ENCODE assay signal across 17 mouse cellular contexts in genomic region chr5:135208197-135208596, GRCm38 (mm10). TPM values are rescaled to one million over a fixed set of nuclear protein-coding genes. Genes with fewer than 3 reads are reported as not detected.
DNase-seq lines count a peak whose midpoint lies in the region; ATAC-seq and TF ChIP-seq lines count a peak whose summit lies in the region.
"Had no signal": no experiment of that assay in that cellular context is flagged by ENCODE, and none has a peak within 500 bp of the region (broad histone marks: within the 10 kb centered on the region; RNA-seq: fewer than 3 reads in every experiment).

No protein-coding gene starts in this region.

- TF ChIP-seq RAD21 in MEL (IDR thresholded peaks at IDR 0.05; ENCODE audit: low read depth, low read length), result peak; percentile 1; the same call in 1 of the 2 replicates

- peaks cover 15% of the 10 kb centered on the region for H3K36me3 ChIP-seq in heart, adult 2 months (ENCODE audit: control insufficient read depth, insufficient read depth, low read length)
- H3K36me3 ChIP-seq in heart, embryonic 11.5 days (ENCODE audit: control insufficient read depth, insufficient read depth, low read length), result peaks cover 40% of the 10 kb centered on the region
- H3K36me3 ChIP-seq in midbrain, embryonic 14.5 days (ENCODE audit: control insufficient read depth, insufficient read depth, low read length), result peaks cover 92% of the 10 kb centered on the region
- H3K36me3 ChIP-seq in midbrain, embryonic 16.5 days (ENCODE audit: control insufficient read depth, insufficient read depth, low read length), result peaks cover 33% of the 10 kb centered on the region
- peaks cover 2 to 71% of the 10 kb centered on the region in 2 experiments; a peak in 3 of 4 replicates for H3K36me3 ChIP-seq in MEL (ENCODE audit: control insufficient read depth in 1 of 2, insufficient read depth in 2 of 2, low read length in 2 of 2)

- no peak for ATAC-seq in heart, embryonic 11.5 days (replicated peaks; ENCODE audit: insufficient number of reproducible peaks, low FRiP score, low TSS enrichment)
- no peak for ATAC-seq in midbrain, embryonic 14.5 days (ENCODE audit: low FRiP score, low TSS enrichment)
- no peak for ATAC-seq in midbrain, embryonic 16.5 days

- DNase-seq in heart, adult 2 months, result no peak
- peak; percentile 17 for DNase-seq in midbrain, embryonic 14.5 days
- DNase-seq in MEL (ENCODE audit: low read depth, low spot score), result peak; percentile 68
- peak; percentile 17 for DNase-seq in retina, postnatal 1 day
- no peak for DNase-seq in gastrocnemius, postnatal 25 days
- DNase-seq in adrenal gland, postnatal 10 days, result no peak
- DNase-seq: adrenal gland, postnatal 25 days; cerebellum, adult 11-12 months; gastrocnemius, postnatal 14 days; kidney, adult 11 months; layer of hippocampus, postnatal 36 days; right cerebral cortex, adult 18-20 months had no signal

- H3K4me1 ChIP-seq in heart, adult 2 months (ENCODE audit: control insufficient read depth, insufficient read depth, low read length), result no peaks in the 10 kb centered on the region
- no peaks in the 10 kb centered on the region for H3K4me1 ChIP-seq in heart, embryonic 11.5 days (ENCODE audit: control insufficient read depth, insufficient read depth, low read length)
- no peaks in the 10 kb centered on the region for H3K4me1 ChIP-seq in midbrain, embryonic 14.5 days (ENCODE audit: control insufficient read depth, insufficient read depth, low read length)
- no peaks in the 10 kb centered on the region for H3K4me1 ChIP-seq in midbrain, embryonic 16.5 days (ENCODE audit: control insufficient read depth, insufficient read depth, low read length)
- H3K4me1 ChIP-seq in MEL (ENCODE audit: control insufficient read depth in 1 of 2, insufficient read depth in 2 of 2, low read length in 2 of 2), result no peaks in the 10 kb centered on the region
- H3K4me1 ChIP-seq: limb, embryonic 15.5 days; neural tube, embryonic 12.5 days had no signal

- no peaks in the 10 kb centered on the region for H3K79me2 ChIP-seq in heart, adult 2 months (replicated peaks; ENCODE audit: control insufficient read depth, insufficient read depth, low read length)
- 0 out of 2 replicates have a peak, but pooled peaks cover 3% of the 10 kb centered on the region for H3K79me2 ChIP-seq in MEL (ENCODE audit: control insufficient read depth, insufficient read depth, low read length, poor library complexity)

- no peaks in the 10 kb centered on the region for H3K9me3 ChIP-seq in heart, embryonic 11.5 days (replicated peaks; ENCODE audit: control insufficient read depth, low read length)
- H3K9me3 ChIP-seq in midbrain, embryonic 14.5 days (ENCODE audit: control insufficient read depth, low read length), result no peaks in the 10 kb centered on the region
- no peaks in the 10 kb centered on the region for H3K9me3 ChIP-seq in midbrain, embryonic 16.5 days (replicated peaks; ENCODE audit: control insufficient read depth, low read length, poor library complexity, severe bottlenecking)
- H3K9me3 ChIP-seq in MEL (replicated peaks; ENCODE audit: insufficient read depth, low read length), result no peaks in the 10 kb centered on the region
- H3K9me3 ChIP-seq: limb, embryonic 15.5 days; neural tube, embryonic 12.5 days had no signal

- no peak overlapping the region for H3K27ac ChIP-seq in heart, adult 2 months
- no peak overlapping the region for H3K27ac ChIP-seq in heart, embryonic 11.5 days (ENCODE audit: low read depth, low read length)
- no peak overlapping the region for H3K27ac ChIP-seq in midbrain, embryonic 14.5 days (replicated peaks; ENCODE audit: low read depth, low read length)
- H3K27ac ChIP-seq in midbrain, embryonic 16.5 days (ENCODE audit: low read length), result no peak overlapping the region
- no peak overlapping the region for H3K27ac ChIP-seq in MEL (ENCODE audit: control insufficient read depth, low read depth, low read length)
- H3K27ac ChIP-seq: limb, embryonic 15.5 days; macrophage; neural tube, embryonic 12.5 days had no signal

- no peak overlapping the region for H3K4me3 ChIP-seq in heart, adult 2 months
- no peak overlapping the region for H3K4me3 ChIP-seq in heart, embryonic 11.5 days (ENCODE audit: low read depth, low read length)
- H3K4me3 ChIP-seq in midbrain, embryonic 14.5 days (replicated peaks; ENCODE audit: low read depth, low read length), result no peak overlapping the region
- no peak overlapping the region for H3K4me3 ChIP-seq in midbrain, embryonic 16.5 days (ENCODE audit: low read depth, low read length)
- H3K4me3 ChIP-seq in MEL (ENCODE audit: control insufficient read depth in 1 of 2, insufficient read depth in 1 of 2, low read depth in 2 of 2, low read length in 2 of 2), result no peak overlapping the region
- H3K4me3 ChIP-seq: limb, embryonic 15.5 days; neural tube, embryonic 12.5 days had no signal

- H3K4me2 ChIP-seq in heart, embryonic 11.5 days, result no peak overlapping the region
- no peak overlapping the region for H3K4me2 ChIP-seq in midbrain, embryonic 14.5 days (ENCODE audit: low read length)
- no peak overlapping the region for H3K4me2 ChIP-seq in midbrain, embryonic 16.5 days (ENCODE audit: low read length)
- H3K4me2 ChIP-seq: limb, embryonic 15.5 days; neural tube, embryonic 12.5 days had no signal

- H3K27me3 ChIP-seq in heart, adult 2 months (ENCODE audit: control insufficient read depth, insufficient read depth, low read length), result no peaks in the 10 kb centered on the region
- H3K27me3 ChIP-seq in heart, embryonic 11.5 days (ENCODE audit: control insufficient read depth, insufficient read depth, low read length), result no peaks in the 10 kb centered on the region
- no peaks in the 10 kb centered on the region for H3K27me3 ChIP-seq in midbrain, embryonic 14.5 days (ENCODE audit: control insufficient read depth, insufficient read depth, low read length)
- no peaks in the 10 kb centered on the region for H3K27me3 ChIP-seq in midbrain, embryonic 16.5 days (ENCODE audit: control insufficient read depth, insufficient read depth, low read depth, low read length)
- H3K27me3 ChIP-seq in MEL (ENCODE audit: control insufficient read depth in 1 of 2, insufficient read depth in 2 of 2, low read length in 2 of 2), result no peaks in the 10 kb centered on the region
- H3K27me3 ChIP-seq: limb, embryonic 15.5 days; neural tube, embryonic 12.5 days had no signal

- TF ChIP-seq CTCF in heart, adult 2 months (IDR thresholded peaks at IDR 0.05), result peak; percentile 54
- peak; percentile 19 to 52 (median 49); a peak in 5 of 6 replicates for TF ChIP-seq CTCF in MEL (IDR thresholded peaks at IDR 0.05 in 2 of 3, conservative IDR thresholded peaks at IDR 0.05 in 1 of 3; ENCODE audit: control insufficient read depth in 1 of 3, insufficient read depth in 1 of 3, low read depth in 2 of 3, low read length in 3 of 3, poor library complexity in 1 of 3, severe bottlenecking in 1 of 3)

- intact Hi-C loops in heart, adult 2 months (cut with DNase I), result no loop called here

- no peak overlapping the region for H3K9ac ChIP-seq in heart, adult 2 months (ENCODE audit: low read depth, low read length)
- H3K9ac ChIP-seq in heart, embryonic 11.5 days (ENCODE audit: low read depth, low read length), result no peak overlapping the region
- H3K9ac ChIP-seq in midbrain, embryonic 14.5 days (replicated peaks; ENCODE audit: low read length), result no peak overlapping the region
- H3K9ac ChIP-seq in midbrain, embryonic 16.5 days (ENCODE audit: low read depth, low read length), result no peak overlapping the region
- H3K9ac ChIP-seq in MEL (ENCODE audit: control insufficient read depth, low read depth, low read length, poor library complexity, severe bottlenecking), result no peak overlapping the region
- H3K9ac ChIP-seq: limb, embryonic 15.5 days; neural tube, embryonic 12.5 days had no signal

- no peak for TF ChIP-seq EP300 in heart, adult 2 months (IDR thresholded peaks at IDR 0.05; ENCODE audit: insufficient read depth, low read depth, low read length)
- no peak for TF ChIP-seq EP300 in MEL (IDR thresholded peaks at IDR 0.05; ENCODE audit: low read depth in 1 of 2, low read length in 2 of 2)

- TF ChIP-seq POLR2A in heart, adult 2 months (IDR thresholded peaks at IDR 0.05; ENCODE audit: insufficient read depth, low read depth, low read length), result no peak
- no peak for TF ChIP-seq POLR2A in MEL (IDR thresholded peaks at IDR 0.05; ENCODE audit: control insufficient read depth in 1 of 2, insufficient read depth in 1 of 2, low read depth in 1 of 2, low read length in 2 of 2, poor library complexity in 1 of 2)

- WGBS in heart, adult 2 months, result 93% methylated on average over 1 of the region's 1 CpGs
- WGBS in heart, embryonic 11.5 days (ENCODE audit: insufficient replicate concordance), result 95% methylated on average over 1 of the region's 1 CpGs
- 95% methylated on average over 1 of the region's 1 CpGs for WGBS in midbrain, embryonic 14.5 days
- 100% methylated on average over 1 of the region's 1 CpGs for WGBS in midbrain, embryonic 16.5 days

RNA-seq across cellular contexts. Expression of gene Baz1b, which starts 21.1 kb away (rescaled TPM):
- 10 to 100 TPM; 42.3 to 46.1 TPM for total RNA-seq in heart, adult 2 months (2021)
- polyA plus RNA-seq in heart, adult 2 months (2012; rRNA removed), result 13.9 and 20.8 TPM in 2 replicates
- 28.9 and 45.4 TPM in 2 replicates for polyA plus RNA-seq in heart, embryonic 11.5 days (2014; fragmentation: Nextera tagmentation; extraction: Ambion mirVana)
- polyA plus RNA-seq in midbrain, embryonic 14.5 days (2014; fragmentation: Nextera tagmentation; extraction: Ambion mirVana), result 30.1 and 43.9 TPM in 2 replicates
- polyA plus RNA-seq in midbrain, embryonic 16.5 days (2015; fragmentation: Nextera tagmentation; extraction: Ambion mirVana), result 19.5 and 26.8 TPM in 2 replicates
- 69.1 and 72.9 TPM in 2 replicates for total RNA-seq in MEL (2012; rRNA removed)
- 10 to 100 TPM; 44.5 to 81.5 TPM for polyA plus RNA-seq in MEL (2012; ENCODE audit: insufficient read depth in 1 of 2, insufficient read length in 2 of 2, low read depth in 1 of 2, low replicate concordance in 2 of 2, missing spikeins in 1 of 2)
- total RNA-seq in gastrocnemius, postnatal 25 days (2021), result 10 to 100 TPM; 25.7 to 29.2 TPM
- total RNA-seq in adrenal gland, postnatal 10 days (2021), result 10 to 100 TPM; 60.4 to 70.1 TPM

RNA-seq across cellular contexts. Expression of gene Bcl7b, which starts 40.1 kb away (rescaled TPM):
- total RNA-seq in heart, adult 2 months (2021), result 10 to 100 TPM; 40.3 to 44.1 TPM
- polyA plus RNA-seq in heart, adult 2 months (2012; rRNA removed), result 37.5 and 37.6 TPM in 2 replicates
- polyA plus RNA-seq in heart, embryonic 11.5 days (2014; fragmentation: Nextera tagmentation; extraction: Ambion mirVana), result 32.3 and 35.2 TPM in 2 replicates
- 38.8 and 43.0 TPM in 2 replicates for polyA plus RNA-seq in midbrain, embryonic 14.5 days (2014; fragmentation: Nextera tagmentation; extraction: Ambion mirVana)
- 40.4 TPM in 2 replicates for polyA plus RNA-seq in midbrain, embryonic 16.5 days (2015; fragmentation: Nextera tagmentation; extraction: Ambion mirVana)
- total RNA-seq in MEL (2012; rRNA removed), result 44.6 and 45.1 TPM in 2 replicates
- 10 to 100 TPM in 1 of 2 experiments, not detected in 1; 76.0 TPM for polyA plus RNA-seq in MEL (2012; ENCODE audit: insufficient read depth in 1 of 2, insufficient read length in 2 of 2, low read depth in 1 of 2, low replicate concordance in 2 of 2, missing spikeins in 1 of 2)
- total RNA-seq in gastrocnemius, postnatal 25 days (2021), result 10 to 100 TPM; 27.1 to 27.4 TPM
- 10 to 100 TPM; 41.9 to 43.3 TPM for total RNA-seq in adrenal gland, postnatal 10 days (2021)

RNA-seq across cellular contexts. Expression of gene Fzd9, which starts 42.8 kb away (rescaled TPM):
- 1 to 10 TPM in 1 of 2 experiments, under 1 TPM in 1; 0.78 to 1.3 TPM for total RNA-seq in heart, adult 2 months (2021)
- polyA plus RNA-seq in heart, adult 2 months (2012; rRNA removed), result 1.8 TPM in 2 replicates
- polyA plus RNA-seq in heart, embryonic 11.5 days (2014; fragmentation: Nextera tagmentation; extraction: Ambion mirVana), result 3.6 and 4.9 TPM in 2 replicates
- 8.7 and 11.9 TPM in 2 replicates for polyA plus RNA-seq in midbrain, embryonic 14.5 days (2014; fragmentation: Nextera tagmentation; extraction: Ambion mirVana)
- polyA plus RNA-seq in midbrain, embryonic 16.5 days (2015; fragmentation: Nextera tagmentation; extraction: Ambion mirVana), result 13.5 and 13.7 TPM in 2 replicates
- total RNA-seq in MEL (2012; rRNA removed), result 5.7 and 9.8 TPM in 2 replicates
- 1 to 10 TPM in 1 of 2 experiments, not detected in 1; 6.2 TPM for polyA plus RNA-seq in MEL (2012; ENCODE audit: insufficient read depth in 1 of 2, insufficient read length in 2 of 2, low read depth in 1 of 2, low replicate concordance in 2 of 2, missing spikeins in 1 of 2)
- 10 to 100 TPM; 13.0 to 35.9 TPM for total RNA-seq in gastrocnemius, postnatal 25 days (2021)
- total RNA-seq in adrenal gland, postnatal 10 days (2021), result 1 to 10 TPM; 2.1 to 2.7 TPM
- polyA plus RNA-seq: macrophage had no signal

RNA-seq across cellular contexts. Expression of gene Tbl2, which starts 58.7 kb away (rescaled TPM):
- total RNA-seq in heart, adult 2 months (2021), result 10 to 100 TPM in 1 of 2 experiments, 1 to 10 TPM in 1; 9.9 to 10.6 TPM
- 5.8 and 8.8 TPM in 2 replicates for polyA plus RNA-seq in heart, adult 2 months (2012; rRNA removed)
- polyA plus RNA-seq in heart, embryonic 11.5 days (2014; fragmentation: Nextera tagmentation; extraction: Ambion mirVana), result 20.0 and 21.3 TPM in 2 replicates
- polyA plus RNA-seq in midbrain, embryonic 14.5 days (2014; fragmentation: Nextera tagmentation; extraction: Ambion mirVana), result 10.7 and 15.3 TPM in 2 replicates
- 12.9 and 14.5 TPM in 2 replicates for polyA plus RNA-seq in midbrain, embryonic 16.5 days (2015; fragmentation: Nextera tagmentation; extraction: Ambion mirVana)
- total RNA-seq in MEL (2012; rRNA removed), result 19.3 and 20.5 TPM in 2 replicates
- polyA plus RNA-seq in MEL (2012; ENCODE audit: insufficient read depth in 1 of 2, insufficient read length in 2 of 2, low read depth in 1 of 2, low replicate concordance in 2 of 2, missing spikeins in 1 of 2), result 10 to 100 TPM in 1 of 2 experiments, not detected in 1; 30.3 TPM
- 10 to 100 TPM in 1 of 2 experiments, 1 to 10 TPM in 1; 7.5 to 10.5 TPM for total RNA-seq in gastrocnemius, postnatal 25 days (2021)
- 10 to 100 TPM; 23.2 to 23.5 TPM for total RNA-seq in adrenal gland, postnatal 10 days (2021)

Comparison
In these comparisons a context has a peak if more than half of its experiments do, and no peak if none do; other contexts are left out.
1. DNase-seq: peak in midbrain, embryonic 14.5 days (single experiment), MEL (single experiment) and retina, postnatal 1 day (single experiment); none in heart, adult 2 months (0 of 2), gastrocnemius, postnatal 25 days (single experiment) and adrenal gland, postnatal 10 days (single experiment).